Mouse (Mus musculus): ENCODE measurements at regions not wholly inside any gene's neighbourhood (a gene's known extent, or its start where the extent isn't known, plus 50 kb on each side); places are given as distances from the start of the nearest gene placed in this dataset.
"Not testable (repeated sequence)": the region's sequence is repeated elsewhere in the genome, so short reads cannot be mapped to it uniquely, and the experiment has no call there.

- not testable (repeated sequence) for TF ChIP-seq CTCF, EP300 (IDR thresholded peaks at IDR 0.05; ENCODE audit: low read depth)
Measured at GRCm38 (mm10) chr12:113701841-113702240, 158.1 kb downstream of the Adam6a start.
